Mouse (Mus musculus) ES-E14 (cell line): ENCODE measurements at regions not wholly inside any gene's neighbourhood (a gene's known extent, or its start where the extent isn't known, plus 50 kb on each side); places are given as distances from the start of the nearest gene placed in this dataset.

Experiments used
- DNase-seq: peaks from one replicate; pipeline ENCODE4 v3.0.0-alpha.2; 2013; ENCODE audit warnings: low read depth, low spot score
- H3K27ac ChIP-seq: 2 replicates; pipeline ENCODE4 v1.5.1; 2012; ENCODE audit warnings: low read depth, mild to moderate bottlenecking, low read length, moderate library complexity, mixed read lengths; ENCODE audit not compliant: poor library complexity, insufficient read depth, severe bottlenecking
- H3K36me3 ChIP-seq: 2 replicates; pipeline ENCODE4 v1.6.1; 2012; ENCODE audit warnings: mild to moderate bottlenecking, low read length, moderate library complexity, mixed read lengths; ENCODE audit not compliant: control insufficient read depth, poor library complexity, insufficient read depth, severe bottlenecking
- H3K4me1 ChIP-seq, 2 experiments: fragments of 150-350 bp in 1 of 2; sonication (generic) in 1 of 2; 2 replicates each; pipeline ENCODE4 v1.6.1; 2012; ENCODE audit warnings: low read length in 2 of 2, mild to moderate bottlenecking in 1 of 2, mixed read lengths in 1 of 2; ENCODE audit not compliant: control insufficient read depth in 2 of 2, insufficient read depth in 2 of 2, poor library complexity in 1 of 2
- H3K4me3 ChIP-seq, 2 experiments: fragments of 150-350 bp in 1 of 2; sonication (generic) in 1 of 2; 2 replicates each; pipeline ENCODE4 v1.5.1; 2012; ENCODE audit warnings: low read length in 2 of 2, low read depth in 1 of 2, mild to moderate bottlenecking in 1 of 2, mixed read lengths in 1 of 2; ENCODE audit not compliant: insufficient read depth in 1 of 2, poor library complexity in 1 of 2, severe bottlenecking in 1 of 2
- H3K9ac ChIP-seq: 2 replicates; pipeline ENCODE4 v1.6.1; 2012; ENCODE audit warnings: low read depth, mild to moderate bottlenecking, low read length, mixed read lengths; ENCODE audit not compliant: poor library complexity, insufficient read depth, severe bottlenecking
- H3K9me3 ChIP-seq: fragments of 150-350 bp; sonication (generic); 2 replicates; pipeline ENCODE4 v1.6.1; 2012; ENCODE audit warnings: low read depth, mild to moderate bottlenecking, low read length; ENCODE audit not compliant: control insufficient read depth, insufficient read depth
- CHD2 ChIP-seq: IDR thresholded peaks from 2 replicates; pipeline ENCODE4 v1.6.1; 2014; ENCODE audit warnings: mild to moderate bottlenecking, low read depth, low read length, inconsistent platforms
- HCFC1 ChIP-seq: IDR thresholded peaks from 2 replicates; pipeline ENCODE4 v1.6.1; 2012; ENCODE audit warnings: low read length, inconsistent platforms, borderline replicate concordance; ENCODE audit not compliant: insufficient read depth
- MAFK ChIP-seq: IDR thresholded peaks from 2 replicates; pipeline ENCODE4 v1.6.1; 2014; ENCODE audit warnings: mild to moderate bottlenecking, low read depth, low read length, inconsistent platforms; ENCODE audit not compliant: insufficient read depth
- ZC3H11A ChIP-seq: IDR thresholded peaks from 2 replicates; pipeline ENCODE4 v1.6.1; 2012; ENCODE audit warnings: low read depth, mild to moderate bottlenecking, inconsistent platforms, low read length, borderline replicate concordance
- ZNF384 ChIP-seq: IDR thresholded peaks from 2 replicates; pipeline ENCODE4 v1.6.1; 2012; ENCODE audit warnings: low read depth, low read length, inconsistent platforms
- in situ Hi-C, 2 experiments: fragments of 600-800 bp; cut with MboI; formaldehyde crosslinking; loops; one replicate each; pipeline ENCODE4 v1.15.1; 2025; ENCODE audit warnings: low sequenced_read_pairs in 2 of 2, inconsistent platforms in 1 of 2; ENCODE audit not compliant: unreplicated experiment in 2 of 2

DNA sequence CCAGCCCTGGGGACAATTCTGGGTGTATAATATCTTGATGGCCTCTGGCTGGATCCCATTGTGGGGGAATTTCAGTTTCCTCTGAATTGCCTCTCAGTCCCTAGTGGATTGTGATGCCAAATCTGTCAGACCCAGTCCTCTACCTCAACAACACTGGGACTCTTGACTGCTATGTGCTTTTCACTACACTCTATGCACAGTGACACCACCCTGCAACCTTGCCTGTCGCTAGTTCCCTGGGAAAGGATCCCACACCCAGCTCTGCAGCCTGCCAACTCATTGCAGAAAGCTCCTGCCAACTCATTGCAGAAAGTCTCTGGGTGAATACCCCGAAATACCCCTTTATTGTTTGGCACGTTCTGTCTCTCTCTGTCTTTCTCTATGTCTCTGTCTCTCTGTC lies 174.6 kb downstream of the Cth start:
- no peak for DNase-seq
- in situ Hi-C loops: no loop called here

DNA sequence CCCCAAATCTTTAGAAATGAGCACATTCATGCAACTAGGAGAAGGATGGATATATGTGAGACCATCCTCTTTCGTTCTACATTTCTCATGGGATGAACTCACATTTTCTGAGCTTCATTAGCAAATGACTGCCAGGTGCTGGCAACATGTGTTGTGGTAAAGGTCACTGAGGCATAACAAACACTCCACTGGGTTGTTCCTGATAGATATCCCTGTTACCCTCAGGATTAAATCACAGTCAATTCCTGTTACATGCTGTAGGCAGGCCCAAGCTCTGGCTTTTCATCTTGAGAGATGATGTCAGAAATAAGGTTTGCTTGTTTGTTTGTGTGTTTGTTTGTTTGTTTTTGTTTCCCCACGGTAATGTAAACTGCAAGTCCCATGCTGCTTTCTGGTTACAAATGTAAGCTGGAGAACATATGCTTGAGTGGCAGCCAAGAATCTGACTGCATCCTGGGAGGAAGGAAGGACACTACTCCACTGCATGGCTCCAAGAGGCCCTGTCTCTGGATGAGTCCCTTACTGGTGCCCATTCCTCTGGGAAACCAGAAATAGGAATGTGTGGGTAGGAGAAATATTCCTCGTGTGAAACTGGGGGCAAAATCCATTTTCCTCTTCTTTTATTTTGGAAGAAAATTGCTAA lies 176.4 kb downstream of the Cth start:
- H3K4me1 ChIP-seq: no peaks in the 10 kb centered on the region

More for the DNA sequence above, 174.6 kb downstream of the Cth start:
- Histone ChIP-seq H3K9me3 (no peaks in the 10 kb centered on the region), H3K27ac (no peak overlapping the region), H3K4me3 (no peak overlapping the region), H3K4me1 (no peaks in the 10 kb centered on the region), H3K9ac (no peak overlapping the region), H3K36me3 (no peaks in the 10 kb centered on the region)
- TF ChIP-seq ZNF384: no peak
- TF ChIP-seq HCFC1: no peak
- no peak for TF ChIP-seq ZC3H11A
- no peak for TF ChIP-seq MAFK
- TF ChIP-seq CHD2: no peak

DNA sequence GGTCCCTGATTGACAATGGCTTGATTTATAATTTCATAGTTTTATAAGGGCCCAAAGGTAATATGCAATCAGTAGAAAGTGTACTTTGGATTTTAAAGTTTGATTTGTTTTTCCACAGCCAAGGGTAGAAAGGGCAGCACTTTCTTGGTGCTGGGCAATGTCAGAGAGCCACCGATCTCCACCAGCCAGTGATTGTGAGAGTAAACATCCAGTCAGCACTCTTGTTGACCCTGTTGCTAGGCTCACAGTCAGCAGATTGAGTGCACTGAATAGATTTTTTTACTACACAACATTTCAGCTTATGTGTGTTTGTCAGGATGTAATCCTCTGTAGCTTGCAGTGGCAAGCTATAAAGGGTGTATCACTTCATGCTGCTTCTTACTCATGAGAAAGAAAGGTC lies 176.3 kb downstream of the Ptger3 start:
- Histone ChIP-seq H3K36me3 (no peaks in the 10 kb centered on the region), H3K9me3 (no peaks in the 10 kb centered on the region), H3K4me3 (no peak overlapping the region), H3K27ac (no peak overlapping the region), H3K9ac (no peak overlapping the region), H3K4me1 (no peaks in the 10 kb centered on the region)
- no peak for DNase-seq
- TF ChIP-seq ZC3H11A (no peak), MAFK (no peak), ZNF384 (no peak), CHD2 (no peak), HCFC1 (no peak)
- in situ Hi-C loops: no loop called here

More for the DNA sequence above, 176.4 kb downstream of the Cth start:
- H3K36me3 ChIP-seq: no peaks in the 10 kb centered on the region
- H3K4me3 ChIP-seq: no peak overlapping the region
- TF ChIP-seq ZNF384 (no peak), MAFK (no peak)
- in situ Hi-C loops: no loop called here
- H3K9ac ChIP-seq: no peak overlapping the region
- no peak for DNase-seq
- H3K27ac ChIP-seq: no peak overlapping the region
- no peaks in the 10 kb centered on the region for H3K9me3 ChIP-seq

DNA sequence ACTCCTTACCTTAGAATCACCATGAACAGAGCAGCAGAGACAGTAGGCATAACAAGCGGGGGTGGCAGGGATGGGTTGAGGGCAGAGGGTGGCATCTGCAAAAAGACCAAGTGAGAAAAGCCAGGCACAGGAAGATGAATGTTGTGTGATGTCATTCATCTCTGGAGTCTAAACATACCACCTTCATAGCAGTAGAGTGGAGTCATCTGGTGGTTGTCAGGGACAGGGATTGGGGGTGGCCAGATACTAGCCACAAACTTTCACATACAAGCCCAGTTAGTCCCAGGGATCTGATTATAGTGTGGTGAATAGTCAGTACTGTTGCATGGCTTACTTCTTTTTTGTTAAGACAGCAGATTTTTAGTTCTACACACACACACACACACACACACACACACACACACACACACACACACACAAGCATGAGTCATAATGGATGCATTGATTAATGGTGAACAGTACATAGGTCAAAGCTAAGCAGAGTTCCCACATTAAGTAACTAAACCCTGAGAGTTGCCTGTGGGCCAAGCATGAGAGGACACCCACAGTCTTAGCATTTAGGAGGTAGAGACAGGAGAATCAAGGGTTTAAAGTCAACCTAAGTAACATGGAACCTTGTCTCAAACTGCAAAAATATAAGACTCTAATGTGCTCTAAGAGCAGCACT lies 173.1 kb downstream of the Ptger3 start:
- Histone ChIP-seq H3K9me3 (no peaks in the 10 kb centered on the region), H3K4me3 (no peak overlapping the region), H3K27ac (no peak overlapping the region), H3K36me3 (no peaks in the 10 kb centered on the region), H3K9ac (no peak overlapping the region), H3K4me1 (no peaks in the 10 kb centered on the region)
- no peak for DNase-seq
- in situ Hi-C loops: no loop called here
- TF ChIP-seq ZNF384: no peak
